Mouse (Mus musculus): ENCODE measurements around the gene Uxs1.

Uxs1 gene

DNA sequence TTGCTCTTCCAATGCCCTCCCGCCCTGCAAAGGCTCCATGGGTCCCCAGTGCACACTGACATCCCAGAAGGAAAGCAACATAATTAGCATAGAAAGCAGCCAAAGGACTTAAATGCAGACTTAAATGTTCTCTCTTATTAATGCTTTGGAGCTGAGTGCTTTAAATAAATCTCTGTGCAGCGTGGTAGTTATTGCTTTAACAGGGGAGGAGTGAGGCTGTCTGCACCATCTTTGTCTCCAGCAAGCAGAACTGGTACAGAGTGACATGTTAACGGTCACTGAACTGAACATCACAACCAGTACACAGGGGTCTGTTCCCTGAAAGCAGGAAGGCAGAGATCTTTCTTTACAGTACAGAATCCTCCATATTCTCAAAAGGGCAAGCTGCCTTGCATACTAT, 29.6 kb downstream of the Uxs1 start:
- no peak for DNase-seq (ENCODE audit: low spot score)

DNA sequence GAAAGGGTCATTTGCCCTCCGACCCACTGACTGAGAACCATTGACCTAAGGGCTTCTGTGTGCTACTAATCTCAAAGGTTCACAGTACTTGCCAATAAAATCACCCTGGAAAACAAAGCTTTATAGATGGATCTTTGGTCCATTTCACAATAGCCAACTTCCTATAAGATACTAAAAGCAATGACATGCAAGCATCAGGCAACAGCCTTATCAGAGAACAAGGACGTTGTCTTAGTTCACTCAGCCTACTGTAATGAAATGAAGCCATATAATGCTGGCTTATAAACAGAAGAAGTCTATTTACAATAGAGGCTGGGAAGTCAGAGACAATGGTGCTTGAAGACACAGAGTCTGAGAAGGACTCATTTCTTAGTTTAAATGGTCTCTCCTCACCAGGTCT, 37.8 kb downstream of the Uxs1 start:
- DNase-seq (ENCODE audit: low spot score), result no peak

DNA sequence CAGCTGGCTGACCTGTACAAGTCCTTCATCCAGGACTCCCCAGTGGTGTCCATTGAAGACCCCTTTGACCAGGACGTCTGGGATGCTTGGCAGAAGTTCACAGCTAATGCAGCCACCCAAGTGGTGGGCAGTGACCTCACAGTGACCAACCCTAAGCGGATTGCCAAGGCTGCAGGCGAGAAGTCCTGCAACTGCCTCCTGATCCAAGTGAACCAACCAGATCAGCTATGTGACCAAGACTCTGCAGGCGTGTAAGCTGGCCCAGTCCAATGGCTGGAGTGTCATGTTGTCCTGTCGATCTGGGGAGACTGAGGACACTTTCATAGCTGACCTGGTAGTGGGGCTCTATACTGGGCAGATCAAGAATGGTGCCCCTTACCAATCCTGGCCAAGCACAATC, 40.9 kb downstream of the Uxs1 start:
- DNase-seq (ENCODE audit: low spot score), result no peak

DNA sequence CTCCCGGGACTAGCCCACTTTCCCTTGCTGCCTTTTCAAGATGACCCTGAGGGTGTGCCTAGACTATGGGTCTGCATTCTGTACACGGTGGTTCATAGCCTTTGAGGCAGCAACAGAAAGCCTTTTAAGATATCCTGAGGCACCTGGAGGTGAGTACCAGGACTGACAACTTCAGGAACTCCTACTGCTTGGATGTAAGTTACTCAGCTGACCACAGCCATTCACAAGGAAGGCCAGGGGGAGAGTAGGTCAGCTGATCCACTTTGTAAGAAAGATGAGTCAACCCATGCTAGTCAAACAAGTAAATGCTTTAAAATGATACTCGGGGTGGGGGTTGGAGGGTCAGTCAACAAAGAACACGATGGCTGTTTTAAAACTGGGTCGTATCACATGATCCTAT, 42.3 kb downstream of the Uxs1 start:
- DNase-seq (ENCODE audit: low spot score), result no peak

DNA sequence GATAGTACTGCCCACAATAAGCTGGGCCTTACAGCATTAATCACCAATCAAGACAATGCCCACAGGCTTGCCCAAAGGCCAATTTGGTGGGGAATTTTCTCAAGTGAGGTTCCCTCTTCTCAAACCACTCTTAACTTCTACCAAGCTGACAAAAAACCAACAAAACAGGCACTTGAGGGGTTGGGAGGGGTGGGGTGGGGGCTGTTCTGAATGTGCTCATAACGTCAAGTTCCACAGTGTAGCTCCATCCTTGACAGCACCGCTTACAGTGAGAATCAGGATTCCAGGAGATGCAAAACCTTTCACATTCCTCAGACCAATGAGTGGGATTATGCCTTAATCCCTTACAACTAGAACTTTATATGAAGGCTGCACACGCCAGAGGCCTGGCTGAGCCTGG, 44.4 kb downstream of the Uxs1 start:
- DNase-seq (ENCODE audit: low spot score), result no peak

DNA sequence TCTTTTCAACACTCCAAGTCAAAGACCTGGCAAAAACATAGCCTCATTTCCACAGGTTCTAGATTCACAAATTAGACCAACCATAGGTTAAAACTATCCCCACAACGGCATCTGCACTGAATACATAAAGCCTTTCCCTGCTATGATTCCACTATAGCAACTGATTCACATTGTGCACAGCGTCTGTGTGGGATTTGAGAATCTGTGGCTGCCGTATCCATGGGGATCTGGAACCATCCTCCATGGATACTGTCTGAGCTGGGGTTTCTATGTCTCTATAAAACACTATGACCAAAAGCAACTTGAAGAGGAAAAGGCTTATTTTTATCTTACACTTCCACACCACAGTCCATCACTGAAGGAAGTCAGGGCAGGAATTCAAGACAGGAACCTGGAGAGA, 44.9 kb downstream of the Uxs1 start:
- DNase-seq (ENCODE audit: low spot score), result no peak

DNA sequence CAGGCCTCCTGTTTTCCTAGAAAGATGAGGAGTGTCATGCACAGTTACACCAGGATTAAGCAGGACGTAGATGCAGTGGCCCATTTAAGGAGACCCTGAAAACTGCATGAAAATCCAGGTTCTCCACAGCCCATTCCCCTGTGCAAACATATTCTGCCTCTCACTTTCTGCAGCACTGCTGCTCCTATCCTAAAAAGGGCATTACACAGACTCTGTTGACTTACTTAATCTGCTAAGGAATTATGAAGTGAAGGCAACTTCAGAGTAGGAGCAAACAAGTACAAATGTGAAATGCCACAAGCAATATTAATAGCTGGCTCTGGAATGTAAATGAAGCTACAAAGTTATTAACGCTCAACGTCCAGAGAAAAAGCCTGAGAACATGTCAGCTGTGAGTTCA, 45.9 kb downstream of the Uxs1 start:
- DNase-seq (ENCODE audit: low spot score), result no peak

DNA sequence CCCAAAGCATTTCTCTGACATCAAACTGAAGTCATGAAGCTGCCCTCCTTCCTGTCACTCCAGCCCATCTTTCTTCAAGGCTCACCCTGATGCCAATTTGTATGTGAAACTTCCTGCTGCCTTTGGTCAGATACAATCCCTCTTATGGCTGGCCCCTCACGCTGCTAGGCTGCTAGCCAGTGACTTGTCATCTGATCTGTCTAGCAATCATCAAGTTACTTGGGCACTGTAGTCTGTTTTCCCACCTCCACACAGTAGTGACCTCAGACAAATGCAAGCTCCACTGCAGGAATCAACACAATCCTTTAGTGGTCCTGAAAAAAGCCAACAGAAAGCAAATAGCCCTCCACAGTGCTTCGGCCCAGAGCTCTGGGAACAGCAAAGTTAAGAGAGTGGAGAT, 46.4 kb downstream of the Uxs1 start:
- DNase-seq (ENCODE audit: low spot score), result no peak

DNA sequence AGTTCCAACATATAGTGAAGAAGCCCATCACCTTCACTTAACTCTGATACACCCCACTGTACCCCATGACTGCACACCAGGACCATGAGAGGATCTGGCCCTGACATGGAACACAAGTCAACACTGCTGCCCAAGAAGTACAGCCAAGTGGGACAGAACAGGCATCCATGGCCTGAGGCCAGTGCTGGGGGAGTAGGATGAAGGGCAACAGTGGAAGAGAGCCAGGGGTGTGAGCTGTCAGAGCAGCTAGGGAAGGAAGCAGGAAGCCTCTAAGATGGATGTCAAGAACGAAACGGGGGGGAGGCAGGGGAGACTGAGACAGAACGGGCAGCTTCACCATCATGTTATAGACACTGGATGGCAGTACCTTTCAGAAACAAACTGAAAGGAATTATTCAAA, 51.5 kb downstream of the Uxs1 start:
- DNase-seq (ENCODE audit: low spot score), result no peak

DNA sequence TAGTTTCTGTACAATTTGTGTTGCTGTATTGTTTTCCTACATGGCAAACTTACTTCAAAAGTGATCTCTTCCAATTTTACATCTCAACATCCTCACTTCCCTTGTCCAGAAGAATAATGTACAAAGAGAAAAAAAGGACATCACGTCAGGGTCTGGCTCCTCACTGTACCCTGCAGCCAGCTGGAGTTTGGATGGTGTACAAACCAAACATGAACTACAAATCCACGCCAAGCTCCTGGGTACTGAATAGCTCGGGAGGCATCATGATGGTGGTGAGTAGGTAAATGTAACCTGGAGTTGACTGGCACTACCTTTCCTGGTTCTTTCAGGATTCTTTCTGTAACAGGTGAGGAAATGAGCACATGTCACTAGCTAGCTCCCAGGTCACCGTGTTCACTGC, 53.5 kb downstream of the Uxs1 start:
- no peak for DNase-seq (ENCODE audit: low spot score)

DNA sequence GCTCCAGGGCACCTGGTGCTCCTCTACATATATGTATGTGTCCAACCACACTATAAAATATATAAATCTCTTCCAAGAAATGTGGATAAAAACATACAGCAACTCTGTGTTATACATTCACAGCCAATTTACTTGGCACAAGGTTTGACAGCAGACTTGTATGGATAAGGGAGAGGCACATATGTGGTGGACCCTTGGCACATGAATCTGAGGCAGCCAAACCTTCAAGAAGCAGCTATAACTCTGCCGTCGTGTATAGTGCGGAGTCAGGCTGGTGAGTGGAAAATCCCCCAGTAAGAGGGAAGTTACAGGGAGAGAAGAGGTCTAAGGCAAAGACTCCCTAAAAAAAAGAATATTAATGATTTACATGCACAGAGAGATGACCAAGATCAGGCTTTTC, 54.9 kb downstream of the Uxs1 start:
- no peak for DNase-seq (ENCODE audit: low spot score)

DNA sequence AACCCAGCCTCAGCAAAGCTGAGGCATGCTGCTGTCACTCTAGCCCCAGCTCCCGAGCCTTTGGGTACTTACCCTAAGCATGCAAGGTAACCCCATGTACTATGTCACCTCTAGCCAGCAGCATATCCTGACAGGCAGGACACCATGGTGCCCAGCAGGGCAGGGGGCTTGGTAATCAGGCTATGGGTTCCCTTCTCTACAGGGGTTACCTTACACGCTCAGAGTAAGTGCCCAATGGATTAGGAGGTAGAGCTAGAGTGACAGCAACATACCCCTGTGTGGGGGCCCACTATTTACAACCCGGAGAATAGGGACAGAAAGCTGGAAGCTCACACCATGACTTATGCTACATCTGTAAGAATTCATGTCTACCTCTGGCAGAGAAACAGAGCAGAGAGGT, 57.6 kb downstream of the Uxs1 start:
- DNase-seq (ENCODE audit: low spot score), result no peak

DNA sequence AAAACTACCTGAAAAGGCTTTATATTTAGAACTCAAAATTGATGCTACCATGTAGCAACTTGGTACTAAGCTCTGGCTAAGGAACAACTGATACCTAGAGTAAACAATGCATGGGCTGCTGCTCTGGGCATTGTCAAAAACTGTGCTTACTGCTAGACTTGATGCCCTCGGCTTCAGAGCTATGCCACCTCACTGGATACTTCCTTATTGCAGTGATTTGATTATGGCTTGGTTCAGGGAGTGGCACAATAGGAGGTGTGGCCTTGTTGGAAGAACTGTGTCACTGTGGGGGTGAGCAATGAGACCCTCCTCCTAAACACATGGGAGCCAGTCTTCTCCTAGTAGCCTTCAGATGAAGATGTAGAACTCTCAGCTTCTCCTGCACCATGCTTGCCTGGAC, 58.3 kb downstream of the Uxs1 start:
- no peak for DNase-seq (ENCODE audit: low spot score)

DNA sequence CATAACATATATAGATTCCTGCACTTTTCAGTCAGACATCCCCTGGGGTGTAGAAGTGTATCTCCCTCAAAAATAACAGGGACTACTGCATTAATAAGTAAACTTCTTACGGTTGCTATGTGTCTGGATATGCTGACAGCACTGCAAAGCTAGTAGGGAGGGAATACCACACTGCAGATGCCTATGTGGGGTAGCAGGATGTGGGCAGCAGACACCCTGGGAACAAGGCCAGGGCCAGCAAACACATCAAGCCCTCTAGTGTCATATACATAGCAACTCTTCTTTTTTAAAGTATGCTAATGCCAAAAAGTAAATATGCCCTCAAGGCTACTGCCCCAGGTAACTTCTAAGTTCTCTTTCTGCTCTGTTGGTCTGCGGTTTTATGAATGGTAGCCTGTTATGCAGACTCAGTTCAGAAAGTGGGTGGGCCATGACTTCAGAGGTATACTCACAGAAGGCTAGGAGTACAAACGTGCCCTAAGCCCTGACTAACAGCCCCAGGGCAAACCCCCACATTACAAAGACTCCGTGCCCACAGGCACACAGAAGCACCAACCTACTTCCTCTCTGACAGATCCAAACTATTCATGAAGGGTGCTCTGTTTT, 59.1 kb downstream of the Uxs1 start:
- no peak for DNase-seq (ENCODE audit: low spot score)

DNA sequence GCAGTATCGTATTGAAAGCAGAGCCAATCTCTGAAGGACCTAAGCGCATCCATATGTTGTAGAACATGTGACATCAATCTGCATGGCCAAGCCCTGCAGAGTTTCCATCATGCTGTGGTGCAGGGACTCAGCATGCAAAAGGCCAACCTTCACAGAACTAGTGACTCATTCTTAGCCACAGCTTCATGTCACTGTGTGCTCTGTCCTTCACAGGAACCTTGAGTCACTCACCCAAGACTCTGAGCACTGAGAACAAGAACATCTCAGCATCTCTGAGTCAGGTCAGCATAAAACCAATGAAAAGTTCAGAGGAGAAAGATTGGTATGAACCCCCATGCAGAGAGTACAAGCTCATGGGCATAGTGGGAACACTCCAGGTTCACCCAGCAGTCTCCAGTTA, 61.3 kb downstream of the Uxs1 start:
- no peak for DNase-seq (ENCODE audit: low spot score)

DNA sequence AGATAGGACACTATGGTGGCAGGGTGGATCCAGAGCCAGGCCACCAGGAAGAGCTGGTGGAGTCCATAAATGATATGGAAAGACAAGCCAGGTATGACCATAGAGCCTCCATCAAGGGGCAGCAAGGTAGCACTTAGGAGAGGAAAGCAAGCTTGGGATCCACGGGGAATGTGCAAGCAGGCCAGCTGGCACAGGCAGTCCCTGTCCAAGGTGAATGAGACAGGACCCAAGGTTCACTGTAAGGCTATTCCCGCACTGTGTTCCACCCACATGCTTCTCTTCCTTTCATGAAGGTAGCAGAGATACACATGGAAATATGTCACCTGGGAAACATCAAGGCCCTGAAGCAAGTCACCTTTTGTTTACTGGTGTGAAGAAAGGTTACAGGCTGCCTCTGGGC, 63.1 kb downstream of the Uxs1 start:
- DNase-seq (ENCODE audit: low spot score), result no peak

DNA sequence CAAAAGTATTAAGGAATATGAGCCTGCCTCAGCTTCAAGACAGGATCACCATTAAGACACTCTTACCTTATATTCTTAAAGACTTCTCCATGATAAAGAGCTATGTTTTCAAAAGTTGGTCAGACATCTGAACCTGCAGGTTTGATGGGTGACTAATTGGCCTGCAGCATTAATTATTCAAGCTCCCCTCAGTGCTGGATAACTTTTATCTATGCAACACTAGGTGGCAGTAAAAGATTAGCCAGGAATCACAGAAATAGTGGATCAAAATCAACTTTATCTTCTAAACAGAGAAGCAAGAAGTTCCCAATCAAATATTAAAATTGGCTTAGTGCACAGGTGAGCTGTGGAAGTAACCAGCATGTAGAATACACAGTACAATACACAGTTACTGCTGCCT, 67.5 kb downstream of the Uxs1 start:
- DNase-seq (ENCODE audit: low spot score), result no peak

DNA sequence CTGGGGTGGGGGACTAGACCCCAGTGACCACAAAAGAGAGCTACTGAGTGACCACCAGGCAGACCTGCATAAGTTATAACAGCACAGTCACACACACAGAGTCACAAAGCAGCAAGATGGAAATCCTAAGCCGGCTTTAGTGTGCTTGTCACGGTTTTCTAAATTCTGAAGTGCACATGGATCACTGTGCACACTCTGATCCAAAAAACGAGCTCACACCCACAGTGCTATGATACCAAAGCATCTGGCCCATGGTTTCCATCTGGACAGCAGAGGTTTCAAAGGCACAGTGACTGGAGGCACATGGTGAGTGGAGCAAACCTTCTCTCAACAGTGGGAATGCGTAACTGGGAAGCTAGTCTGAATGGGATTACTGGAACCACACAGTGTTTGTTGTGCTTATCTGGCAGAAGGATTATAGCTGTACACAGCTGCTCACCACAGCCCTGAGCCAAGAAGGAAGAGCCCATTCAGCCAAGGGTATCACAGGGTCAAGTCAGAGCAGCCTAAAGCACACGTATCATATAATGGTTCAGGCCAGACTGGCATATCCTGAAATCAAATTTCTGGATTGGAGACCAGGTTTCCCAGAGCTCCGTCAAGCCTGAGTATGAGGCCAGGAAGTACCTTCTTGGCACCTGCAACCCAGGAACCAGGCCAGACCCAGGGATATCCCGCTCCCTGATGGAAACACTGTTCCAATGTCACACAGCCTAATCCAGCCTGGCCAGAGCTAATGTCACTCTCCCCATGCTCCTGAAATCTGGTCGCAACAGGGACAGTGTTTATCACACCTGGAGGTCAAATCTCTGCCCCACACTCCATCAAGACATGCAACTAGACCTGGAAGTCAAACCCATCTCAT, 72.9 kb downstream of the Uxs1 start:
- no peak for DNase-seq (ENCODE audit: low spot score)

DNA sequence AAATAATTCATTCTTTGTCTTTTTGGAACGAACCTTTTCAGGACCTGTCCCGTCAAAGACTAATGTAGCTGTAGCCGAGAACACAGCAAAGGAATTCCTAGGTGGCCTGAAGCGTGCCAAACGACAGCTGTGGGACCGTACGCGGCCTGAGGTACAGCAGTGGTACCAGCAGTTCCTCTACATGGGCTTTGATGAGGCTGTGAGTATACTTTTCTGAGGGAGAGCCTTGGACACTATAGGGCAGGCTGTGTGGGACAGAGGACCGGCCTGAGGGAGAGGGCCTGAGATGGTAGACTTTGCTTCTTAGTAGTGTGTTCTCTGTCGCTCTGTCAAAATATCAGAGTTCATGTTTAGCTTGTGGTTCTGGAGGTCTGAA, 89.1 kb downstream of the Uxs1 start:
- no peak for DNase-seq (ENCODE audit: low spot score)

DNA sequence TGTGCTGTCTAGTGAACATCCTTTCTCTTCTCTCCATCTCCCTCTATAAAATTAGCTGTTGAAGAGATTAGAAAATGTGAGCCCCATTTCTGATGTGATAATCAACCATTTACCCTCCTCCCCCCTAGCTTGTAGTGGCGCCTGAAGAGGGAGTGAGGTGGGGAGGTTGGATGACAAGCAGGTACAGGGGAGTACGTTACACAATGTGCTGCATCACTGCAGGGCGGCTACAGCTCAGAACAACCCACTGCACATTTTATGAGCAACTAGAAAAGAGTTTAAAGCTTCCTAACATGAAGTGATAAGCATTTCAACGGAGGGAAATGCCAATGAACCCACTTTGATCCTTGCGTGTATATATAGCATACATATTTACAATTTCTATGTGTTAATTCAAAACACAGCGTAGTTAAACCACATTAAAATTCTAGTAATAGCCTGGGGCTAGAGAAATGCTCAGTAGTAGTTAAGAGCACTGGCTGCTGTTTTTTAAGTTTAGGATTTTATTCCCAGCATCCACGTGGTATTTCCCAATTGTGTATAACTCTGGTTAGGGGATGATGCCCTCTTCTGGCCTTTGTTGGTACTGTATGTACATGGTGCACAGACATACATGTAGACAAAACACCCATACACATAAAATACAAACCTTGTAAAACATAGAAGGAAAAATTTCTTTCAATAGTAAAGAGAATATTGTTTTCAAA, 89.6 kb downstream of the Uxs1 start:
- DNase-seq (ENCODE audit: low spot score), result peak; percentile 81

DNA sequence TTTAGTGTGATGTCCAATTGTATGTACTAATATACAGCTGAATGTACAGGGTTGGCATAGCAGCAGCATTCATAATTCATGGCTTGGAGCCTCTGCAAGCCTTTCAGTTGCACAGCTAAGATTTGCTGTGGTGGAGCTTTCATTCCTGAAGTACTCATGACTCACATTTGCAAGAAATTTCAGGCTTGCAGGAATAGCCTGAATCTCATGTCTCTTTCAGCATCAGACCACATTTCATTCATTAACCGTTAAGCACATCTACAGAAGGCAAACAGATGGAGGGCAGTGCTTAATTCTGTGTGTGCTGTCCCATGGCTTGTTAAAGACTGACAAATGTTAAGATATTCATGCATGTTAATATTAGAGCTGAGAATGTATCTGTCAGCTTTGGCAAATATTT, 94.9 kb downstream of the Uxs1 start:
- DNase-seq (ENCODE audit: low spot score), result no peak

DNA sequence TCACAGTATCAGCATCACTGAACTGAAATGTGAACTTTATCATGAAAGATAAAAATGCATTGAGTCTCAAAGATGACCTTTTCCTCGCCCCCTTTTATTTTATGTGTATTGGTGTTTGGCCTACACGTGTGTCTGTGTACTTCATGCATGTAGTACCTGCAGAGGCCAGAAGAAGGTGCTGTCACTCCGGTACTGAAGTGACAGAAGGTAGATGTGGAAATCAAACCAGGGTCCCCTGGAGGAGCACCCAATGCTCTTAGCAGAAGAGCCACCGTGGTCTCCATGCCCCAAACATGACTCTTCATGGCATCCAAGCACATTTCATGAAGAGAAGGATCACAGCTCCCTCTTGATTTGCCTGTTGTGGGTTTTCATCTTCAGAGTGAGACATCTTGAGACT, 95.5 kb downstream of the Uxs1 start:
- DNase-seq (ENCODE audit: low spot score), result no peak

DNA sequence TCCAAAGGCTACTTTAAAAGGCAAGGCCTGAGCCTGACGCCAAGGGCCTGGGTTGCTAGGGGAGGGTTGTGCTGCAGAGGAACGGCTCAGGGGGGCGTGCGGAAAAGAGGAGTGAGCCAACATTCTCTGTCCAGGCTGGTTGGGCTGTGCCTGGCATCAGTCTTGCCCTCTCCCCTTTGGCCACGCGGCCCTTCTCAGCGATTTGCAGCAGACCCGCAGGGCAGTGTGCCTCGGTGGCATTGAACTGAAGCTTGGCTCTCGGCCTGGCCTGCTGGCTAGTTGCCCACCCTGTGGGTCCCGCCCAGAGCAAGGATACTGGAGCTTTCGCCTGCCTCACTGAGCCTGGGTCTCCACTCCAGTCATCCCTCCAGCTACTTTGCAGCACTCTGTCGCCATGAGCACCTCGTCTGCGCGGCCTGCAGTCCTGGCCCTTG, 97.1 kb downstream of the Uxs1 start, which contains the start of gene 1500015O10Rik:
Gene 1500015O10Rik (plus strand): TSS at position 112 of the 434 bp plus-strand sequence.
- DNase-seq (ENCODE audit: low spot score), result peak; percentile 80

All from testis, postnatal 10 days (tissue).